Mouse (Mus musculus) midbrain, embryonic 16.5 days (tissue): Measurements from ENCODE around the gene Bcat1. TPM values are rescaled to one million over a fixed set of nuclear protein-coding genes. Genes with fewer than 3 reads are reported as not detected.
A peak's percentile ranks its signal among the peaks of the same experiment; 100 is the strongest.

Experiments
- ATAC-seq: fragments of 200-750 bp; cut with Nextera tagmentation; 2 replicates; pipeline ENCODE4 v1.8.0; 2017; ENCODE audit warnings: moderate TSS enrichment
- H3K27ac ChIP-seq: fragments of 300-500 bp; sonication (generic); 2 replicates; pipeline ENCODE4 v1.5.1; 2014; ENCODE audit warnings: mild to moderate bottlenecking, low read length, mixed read lengths
- H3K27me3 ChIP-seq: fragments of 300-500 bp; sonication (generic); 2 replicates; pipeline ENCODE4 v1.6.1; 2014; ENCODE audit warnings: low read depth, low read length, mixed read lengths; ENCODE audit not compliant: control insufficient read depth, insufficient read depth
- H3K36me3 ChIP-seq: fragments of 300-500 bp; sonication (generic); 2 replicates; pipeline ENCODE4 v1.6.1; 2014; ENCODE audit warnings: mild to moderate bottlenecking, low read length, moderate library complexity, mixed read lengths; ENCODE audit not compliant: control insufficient read depth, insufficient read depth
- H3K4me1 ChIP-seq: fragments of 300-500 bp; sonication (generic); 2 replicates; pipeline ENCODE4 v1.6.1; 2014; ENCODE audit warnings: mild to moderate bottlenecking, low read length, mixed read lengths; ENCODE audit not compliant: control insufficient read depth, insufficient read depth
- H3K4me2 ChIP-seq: fragments of 300-500 bp; sonication (generic); 2 replicates; pipeline ENCODE4 v1.6.1; 2014; ENCODE audit warnings: mild to moderate bottlenecking, low read length, mixed read lengths
- H3K4me3 ChIP-seq: fragments of 300-500 bp; sonication (generic); 2 replicates; pipeline ENCODE4 v1.5.1; 2014; ENCODE audit warnings: low read depth, mild to moderate bottlenecking, low read length, moderate library complexity, mixed read lengths
- H3K9ac ChIP-seq: fragments of 300-500 bp; sonication (generic); 2 replicates; pipeline ENCODE4 v1.6.1; 2014; ENCODE audit warnings: low read depth, low read length, mixed read lengths
- H3K9me3 ChIP-seq: fragments of 300-500 bp; sonication (generic); replicated peaks from 2 replicates; pipeline ENCODE4 v1.6.1; 2014; ENCODE audit warnings: mild to moderate bottlenecking, low read length, mixed read lengths; ENCODE audit not compliant: control insufficient read depth, poor library complexity, severe bottlenecking
- WGBS: fragments of 180-500 bp; shearing (Covaris S2); extraction: QIAGEN DNeasy Blood & Tissue Kit; methylation state at CpG from one replicate; pipeline ENCODE4 v1.1.7; 2014; 5-methylcytosine and 5-hydroxymethylcytosine counted together
- polyA plus RNA-seq: library from polyadenylated mRNA; unstranded; fragments of >200 nt; fragmentation: Nextera tagmentation; extraction: Ambion mirVana; gene quantifications from 2 replicates; pipeline ENCODE4 v1.2.1, GENCODE M21; 2015

Bcat1 gene
- polyA plus RNA-seq, 1 experiment from 2014 or later, result 104 TPM

GRCm38 (mm10) chr6:144961253-144962012 lies 114.6 kb downstream of the Bcat1 start:
- H3K27ac ChIP-seq, result no peak overlapping the region
- H3K9me3 ChIP-seq, result no peaks in the 10 kb centered on the region
- H3K4me3 ChIP-seq, result no peak overlapping the region
- 67% methylated on average over 25 of the region's 25 CpGs for WGBS
- H3K4me2 ChIP-seq, result peak overlapping the region; percentile 40
- H3K4me1 ChIP-seq, result no peaks in the 10 kb centered on the region
- peak; percentile 85; the same call in 1 of the 2 replicates for ATAC-seq
- no peak overlapping the region for H3K9ac ChIP-seq
- no peaks in the 10 kb centered on the region for H3K36me3 ChIP-seq
- H3K27me3 ChIP-seq, result no peaks in the 10 kb centered on the region

- ATAC-seq, result no peak
- H3K4me2 ChIP-seq, result no peak overlapping the region
- no peaks in the 10 kb centered on the region for H3K27me3 ChIP-seq
- no peak overlapping the region for H3K27ac ChIP-seq
- no peak overlapping the region for H3K9ac ChIP-seq
- H3K36me3 ChIP-seq, result no peaks in the 10 kb centered on the region
- no peaks in the 10 kb centered on the region for H3K4me1 ChIP-seq
- WGBS, result 68% methylated on average over 14 of the region's 14 CpGs
- H3K4me3 ChIP-seq, result no peak overlapping the region
- no peaks in the 10 kb centered on the region for H3K9me3 ChIP-seq
These were observed 120.0 kb downstream of the Bcat1 start for GRCm38 (mm10) chr6:144955887-144956547.

GRCm38 (mm10) chr6:144952885-144953284 lies 123.1 kb downstream of the Bcat1 start:
- no peaks in the 10 kb centered on the region for H3K27me3 ChIP-seq
- ATAC-seq, result no peak
- H3K36me3 ChIP-seq, result no peaks in the 10 kb centered on the region
- no peak overlapping the region for H3K27ac ChIP-seq
- WGBS, result 93% methylated on average over 6 of the region's 6 CpGs
- no peaks in the 10 kb centered on the region for H3K9me3 ChIP-seq
- no peak overlapping the region for H3K4me3 ChIP-seq
- no peak overlapping the region for H3K4me2 ChIP-seq
- no peak overlapping the region for H3K9ac ChIP-seq
- H3K4me1 ChIP-seq, result no peaks in the 10 kb centered on the region

- 27% methylated on average over 10 of the region's 10 CpGs for WGBS
- Histone ChIP-seq H3K4me2 (no peak overlapping the region), H3K36me3 (no peaks in the 10 kb centered on the region), H3K4me3 (no peak overlapping the region), H3K9me3 (no peaks in the 10 kb centered on the region), H3K4me1 (peaks cover 9% of the 10 kb centered on the region; the same call in 1 of the 2 replicates), H3K9ac (no peak overlapping the region), H3K27me3 (no peaks in the 10 kb centered on the region), H3K27ac (peak overlapping the region; percentile 50)
- peak; percentile 83 for ATAC-seq
These were observed 131.3 kb downstream of the Bcat1 start for GRCm38 (mm10) chr6:144944435-144945365.

Other genes with a start within 250 kb of the Bcat1 start
- 0.61 and 0.75 TPM in 2 replicates for gene Lrmp, start 39.5 kb upstream of the Bcat1 start, polyA plus RNA-seq
- 0.92 and 1.0 TPM in 2 replicates for gene Casc1, start 134.8 kb upstream of the Bcat1 start, polyA plus RNA-seq
- 24.7 and 25.2 TPM in 2 replicates for gene Etfrf1, start 134.9 kb upstream of the Bcat1 start, polyA plus RNA-seq
- gene Kras, start 174.1 kb upstream of the Bcat1 start, polyA plus RNA-seq, result 86.8 and 90.8 TPM in 2 replicates